ENCODE assay signal across 19 mouse cellular contexts in genomic region chr7:112482572-112482971, GRCm38 (mm10). TPM values are rescaled to one million over a fixed set of nuclear protein-coding genes. Genes with fewer than 3 reads are reported as not detected.
DNase-seq lines count a peak whose midpoint lies in the region; ATAC-seq lines count a peak whose summit lies in the region.
"Had no signal": no experiment of that assay in that cellular context is flagged by ENCODE, and none has a peak within 500 bp of the region (broad histone marks: within the 10 kb centered on the region; RNA-seq: fewer than 3 reads in every experiment).

No protein-coding gene starts in this region.

- no peak for DNase-seq in forebrain, embryonic 10.5 days (ENCODE audit: extremely low spot score, low spot score)
- no peak for DNase-seq in embryonic facial prominence, embryonic 10.5 days (ENCODE audit: low spot score)
- no peak for DNase-seq in lung, postnatal 25 days (ENCODE audit: low spot score)
- no peak for DNase-seq in lung, postnatal 14 days
- no peak for DNase-seq in adipocyte (ENCODE audit: low spot score)
- DNase-seq: heart, postnatal 10 days; kidney, adult 9 months; lung, postnatal 36 days; right cerebral cortex, adult 18-20 months; spleen, adult 18-20 months; thymus, postnatal 14 days had no signal

- no peak overlapping the region for H3K4me3 ChIP-seq in forebrain, embryonic 10.5 days
- H3K4me3 ChIP-seq in forebrain, embryonic 13.5 days = no peak overlapping the region
- no peak overlapping the region for H3K4me3 ChIP-seq in hindbrain, embryonic 13.5 days
- H3K4me3 ChIP-seq in hindbrain, embryonic 16.5 days (ENCODE audit: low read length) = no peak overlapping the region
- no peak overlapping the region for H3K4me3 ChIP-seq in embryonic facial prominence, embryonic 10.5 days
- H3K4me3 ChIP-seq: layer of hippocampus, adult 2 months; limb, embryonic 13.5 days; midbrain, embryonic 12.5 days had no signal

- no peak overlapping the region for H3K4me2 ChIP-seq in forebrain, embryonic 13.5 days
- no peak overlapping the region for H3K4me2 ChIP-seq in hindbrain, embryonic 13.5 days
- no peak overlapping the region for H3K4me2 ChIP-seq in hindbrain, embryonic 16.5 days (ENCODE audit: low read length)
- H3K4me2 ChIP-seq: limb, embryonic 13.5 days; midbrain, embryonic 12.5 days had no signal

- whole genome bisulfite sequencing in forebrain, embryonic 10.5 days = 90% methylated on average over 7 of the region's 7 CpGs
- 84% methylated on average over 7 of the region's 7 CpGs for WGBS in forebrain, embryonic 13.5 days
- 91% methylated on average over 7 of the region's 7 CpGs for WGBS in hindbrain, embryonic 13.5 days
- 87% methylated on average over 7 of the region's 7 CpGs for WGBS in hindbrain, embryonic 16.5 days
- 87% methylated on average over 7 of the region's 7 CpGs for whole genome bisulfite sequencing in embryonic facial prominence, embryonic 10.5 days

- H3K27me3 ChIP-seq in forebrain, embryonic 10.5 days (ENCODE audit: poor library complexity, severe bottlenecking) = no peaks in the 10 kb centered on the region
- H3K27me3 ChIP-seq in forebrain, embryonic 13.5 days = no peaks in the 10 kb centered on the region
- no peaks in the 10 kb centered on the region for H3K27me3 ChIP-seq in hindbrain, embryonic 13.5 days
- H3K27me3 ChIP-seq in hindbrain, embryonic 16.5 days (replicated peaks; ENCODE audit: control insufficient read depth, insufficient read depth, low read length) = no peaks in the 10 kb centered on the region
- H3K27me3 ChIP-seq in embryonic facial prominence, embryonic 10.5 days (replicated peaks; ENCODE audit: low read depth, poor library complexity, severe bottlenecking) = no peaks in the 10 kb centered on the region
- H3K27me3 ChIP-seq: limb, embryonic 13.5 days; midbrain, embryonic 12.5 days; Patski had no signal

- no peaks in the 10 kb centered on the region for H3K9me3 ChIP-seq in forebrain, embryonic 10.5 days
- H3K9me3 ChIP-seq in forebrain, embryonic 13.5 days (replicated peaks) = no peaks in the 10 kb centered on the region
- H3K9me3 ChIP-seq in hindbrain, embryonic 13.5 days = no peaks in the 10 kb centered on the region
- H3K9me3 ChIP-seq in hindbrain, embryonic 16.5 days (ENCODE audit: control insufficient read depth, low read length) = no peaks in the 10 kb centered on the region
- H3K9me3 ChIP-seq in embryonic facial prominence, embryonic 10.5 days = no peaks in the 10 kb centered on the region
- H3K9me3 ChIP-seq: limb, embryonic 13.5 days; midbrain, embryonic 12.5 days had no signal

- no peak for ATAC-seq in forebrain, embryonic 13.5 days
- ATAC-seq in hindbrain, embryonic 13.5 days (ENCODE audit: low FRiP score) = no peak
- ATAC-seq in hindbrain, embryonic 16.5 days = no peak
- ATAC-seq: inflammation-experienced regulatory T-cells, adult 6 months; Patski had no signal

- peak overlapping the region; percentile 85 for H3K27ac ChIP-seq in forebrain, embryonic 10.5 days
- no peak overlapping the region for H3K27ac ChIP-seq in forebrain, embryonic 13.5 days
- H3K27ac ChIP-seq in hindbrain, embryonic 13.5 days = 0 out of 2 replicates have a peak overlapping the region, but pooled peaks have one; percentile 18
- no peak overlapping the region for H3K27ac ChIP-seq in hindbrain, embryonic 16.5 days (ENCODE audit: low read depth, low read length)
- peak overlapping the region; percentile 84 for H3K27ac ChIP-seq in embryonic facial prominence, embryonic 10.5 days (replicated peaks)
- H3K27ac ChIP-seq: layer of hippocampus, adult 2 months; midbrain, embryonic 12.5 days had no signal

- no peaks in the 10 kb centered on the region for H3K36me3 ChIP-seq in forebrain, embryonic 10.5 days (replicated peaks)
- no peaks in the 10 kb centered on the region for H3K36me3 ChIP-seq in forebrain, embryonic 13.5 days (ENCODE audit: poor library complexity, severe bottlenecking)
- H3K36me3 ChIP-seq in hindbrain, embryonic 13.5 days = no peaks in the 10 kb centered on the region
- no peaks in the 10 kb centered on the region for H3K36me3 ChIP-seq in hindbrain, embryonic 16.5 days (ENCODE audit: control insufficient read depth, insufficient read depth, low read length)
- 0 out of 2 replicates have a peak, but pooled peaks cover 4% of the 10 kb centered on the region for H3K36me3 ChIP-seq in embryonic facial prominence, embryonic 10.5 days (replicated peaks)
- H3K36me3 ChIP-seq: midbrain, embryonic 12.5 days had no signal

- H3K9ac ChIP-seq in forebrain, embryonic 13.5 days = no peak overlapping the region
- no peak overlapping the region for H3K9ac ChIP-seq in hindbrain, embryonic 13.5 days
- no peak overlapping the region for H3K9ac ChIP-seq in hindbrain, embryonic 16.5 days (ENCODE audit: low read depth, low read length)
- H3K9ac ChIP-seq: limb, embryonic 13.5 days had no signal

- H3K4me1 ChIP-seq in forebrain, embryonic 10.5 days = peaks cover 50% of the 10 kb centered on the region
- peaks cover 21% of the 10 kb centered on the region for H3K4me1 ChIP-seq in forebrain, embryonic 13.5 days
- H3K4me1 ChIP-seq in hindbrain, embryonic 13.5 days (replicated peaks) = peaks cover 26% of the 10 kb centered on the region
- H3K4me1 ChIP-seq in hindbrain, embryonic 16.5 days (ENCODE audit: control insufficient read depth, insufficient read depth, low read depth, low read length) = no peaks in the 10 kb centered on the region
- H3K4me1 ChIP-seq in embryonic facial prominence, embryonic 10.5 days = peaks cover 47% of the 10 kb centered on the region

RNA-seq across cellular contexts. Expression of gene Parva, which starts 55.3 kb away (rescaled TPM):
- 51.6 and 54.7 TPM in 2 replicates for polyA plus RNA-seq in forebrain, embryonic 10.5 days (2016; fragmentation: Nextera tagmentation; extraction: Ambion mirVana)
- 27.6 and 31.9 TPM in 2 replicates for polyA plus RNA-seq in forebrain, embryonic 13.5 days (2015; fragmentation: Nextera tagmentation; extraction: Ambion mirVana)
- 30.8 and 31.0 TPM in 2 replicates for polyA plus RNA-seq in hindbrain, embryonic 13.5 days (2015; fragmentation: Nextera tagmentation; extraction: Ambion mirVana)
- 28.5 and 34.3 TPM in 2 replicates for polyA plus RNA-seq in hindbrain, embryonic 16.5 days (2015; fragmentation: Nextera tagmentation; extraction: Ambion mirVana)
- polyA plus RNA-seq in embryonic facial prominence, embryonic 10.5 days (2016; fragmentation: Nextera tagmentation; extraction: Ambion mirVana) = 62.7 and 70.3 TPM in 2 replicates
- polyA plus RNA-seq: inflammation-experienced regulatory T-cells, adult 6 months had no signal

Comparison
In these comparisons a context has a peak if more than half of its experiments do, and no peak if none do; other contexts are left out.
1. H3K27ac ChIP-seq: peak in forebrain, embryonic 10.5 days (single experiment), hindbrain, embryonic 13.5 days (single experiment) and embryonic facial prominence, embryonic 10.5 days (single experiment); none in forebrain, embryonic 13.5 days (single experiment) and hindbrain, embryonic 16.5 days (single experiment).